Mouse (Mus musculus): ENCODE results near the gene Asxl1.

- TF ChIP-seq CTCF (IDR thresholded peaks at IDR 0.05; ENCODE audit: control insufficient read depth, insufficient read depth, low read length): no peak
- no peak for TF ChIP-seq POLR2A (IDR thresholded peaks at IDR 0.05; ENCODE audit: borderline replicate concordance, control insufficient read depth, low read depth, low read length)
These were observed 58.4 kb downstream of the Asxl1 start for GRCm38 (mm10) chr2:153404062-153404461.
